ENCODE assay signal across 10 mouse cellular contexts in genomic region chr13:48971033-48971432, GRCm38 (mm10). TPM values are rescaled to one million over a fixed set of nuclear protein-coding genes. Genes with fewer than 3 reads are reported as not detected.
A peak's percentile ranks its signal among the peaks of the same experiment; 100 is the strongest.
DNase-seq lines count a peak whose midpoint lies in the region; TF ChIP-seq lines count a peak whose summit lies in the region.
"Had no signal": no experiment of that assay in that cellular context is flagged by ENCODE, and none has a peak within 500 bp of the region (broad histone marks: within the 10 kb centered on the region; RNA-seq: fewer than 3 reads in every experiment).

No protein-coding gene starts in this region.

- H3K4me3 ChIP-seq in left cerebral cortex, adult 2 months: no peak overlapping the region
- H3K4me3 ChIP-seq: embryonic facial prominence, embryonic 12.5 days; hindbrain, embryonic 15.5 days had no signal

- intact Hi-C loops in left cerebral cortex, adult 2 months (cut with DNase I): no loop called here

- peak; percentile 50 to 55 for DNase-seq in adrenal gland, postnatal 36 days
- DNase-seq in adrenal gland, adult 18-20 months (ENCODE audit: low spot score in 2 of 2): no peak
- DNase-seq in ZHBTc4 (ENCODE audit: low read depth, low spot score): peak; percentile 90
- peak; percentile 75 for DNase-seq in kidney, postnatal 10 days
- peak; percentile 43 to 52 for DNase-seq in lung, postnatal 4 days
- no peak for DNase-seq in cerebellum, adult 9-10 months
- DNase-seq in testis, postnatal 10 days (ENCODE audit: low spot score): no peak
- no peak for DNase-seq in left cerebral cortex, adult 2 months (ENCODE audit: extremely low spot score in 1 of 2, low spot score in 2 of 2)

- TF ChIP-seq CTCF in left cerebral cortex, adult 2 months (IDR thresholded peaks at IDR 0.05): no peak

- H3K27ac ChIP-seq in left cerebral cortex, adult 2 months: no peak overlapping the region
- H3K27ac ChIP-seq: embryonic facial prominence, embryonic 12.5 days; hindbrain, embryonic 15.5 days had no signal

RNA-seq across cellular contexts. Expression of gene Fam120a, which starts 3.2 kb away (rescaled TPM):
- 100 to 1,000 TPM; 182 to 184 TPM for total RNA-seq in adrenal gland, postnatal 36 days (2021)
- 100 to 1,000 TPM; 148 to 180 TPM for total RNA-seq in adrenal gland, adult 18-20 months (2021)
- total RNA-seq in left cerebral cortex, adult 2 months (2021): 100 to 1,000 TPM; 114 to 118 TPM

Comparison
In these comparisons a context has a peak if more than half of its experiments do, and no peak if none do; other contexts are left out.
1. DNase-seq: peak in adrenal gland, postnatal 36 days (2 of 2), ZHBTc4 (single experiment), kidney, postnatal 10 days (single experiment) and lung, postnatal 4 days (2 of 2); none in adrenal gland, adult 18-20 months (0 of 2), cerebellum, adult 9-10 months (single experiment), testis, postnatal 10 days (single experiment) and left cerebral cortex, adult 2 months (0 of 2).